Mouse (Mus musculus): ENCODE results near the gene Apoc2.

The Apoc2 gene

GRCm38 (mm10) chr7:19677872-19678271 is at the start of gene Apoc2:
Gene Apoc2, minus strand, starts transcription at chr7:19677941.
- DNase-seq = no peak

DNA sequence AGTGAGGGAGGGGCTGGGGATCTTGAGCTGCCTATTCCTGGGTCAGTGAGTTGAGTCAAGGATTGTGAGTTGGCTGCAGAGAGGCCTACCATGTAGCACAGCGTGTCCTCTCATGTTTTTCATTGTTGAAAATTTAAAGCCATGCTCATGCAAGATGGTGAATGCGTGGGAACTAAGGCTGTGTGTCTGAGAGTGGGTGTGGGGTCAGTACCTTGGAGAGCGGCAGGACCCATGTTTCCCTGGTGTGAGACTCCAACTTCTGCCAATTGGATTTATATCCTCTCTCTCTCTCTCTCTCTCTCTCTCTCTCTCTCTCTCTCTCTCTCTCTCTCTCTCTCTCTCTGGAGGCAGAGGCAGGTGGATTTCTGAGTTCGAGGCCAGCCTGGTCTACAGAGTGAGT is 48.8 kb upstream of the Apoc2 start:
- DNase-seq = no peak

DNA sequence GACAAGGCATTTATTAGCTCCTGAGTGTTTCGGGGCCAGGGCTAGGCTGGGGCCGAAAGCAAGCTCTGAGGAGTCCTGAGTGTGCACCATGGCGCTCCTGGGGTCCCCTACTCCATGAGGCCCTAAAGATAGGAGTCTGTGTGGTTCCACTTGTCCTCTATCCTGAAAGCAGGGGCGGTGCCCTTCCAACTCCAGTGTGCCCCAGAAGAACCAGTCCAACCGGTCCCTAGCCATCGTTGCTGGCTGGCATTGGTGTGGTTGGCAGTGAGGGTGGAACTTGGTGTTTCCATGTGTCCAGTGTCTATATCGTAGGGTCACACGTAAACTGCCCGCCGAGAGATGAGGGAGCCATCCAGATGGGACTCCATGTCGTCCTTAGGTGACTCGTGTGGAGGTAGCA is 46.4 kb upstream of the Apoc2 start:
- peak; percentile 60 to 74 for DNase-seq

GRCm38 (mm10) chr7:19722754-19723195 is 45.0 kb upstream of the Apoc2 start:
- peak; percentile 77 to 82 for DNase-seq

GRCm38 (mm10) chr7:19719200-19719599 is 41.5 kb upstream of the Apoc2 start:
- DNase-seq = no peak

DNA sequence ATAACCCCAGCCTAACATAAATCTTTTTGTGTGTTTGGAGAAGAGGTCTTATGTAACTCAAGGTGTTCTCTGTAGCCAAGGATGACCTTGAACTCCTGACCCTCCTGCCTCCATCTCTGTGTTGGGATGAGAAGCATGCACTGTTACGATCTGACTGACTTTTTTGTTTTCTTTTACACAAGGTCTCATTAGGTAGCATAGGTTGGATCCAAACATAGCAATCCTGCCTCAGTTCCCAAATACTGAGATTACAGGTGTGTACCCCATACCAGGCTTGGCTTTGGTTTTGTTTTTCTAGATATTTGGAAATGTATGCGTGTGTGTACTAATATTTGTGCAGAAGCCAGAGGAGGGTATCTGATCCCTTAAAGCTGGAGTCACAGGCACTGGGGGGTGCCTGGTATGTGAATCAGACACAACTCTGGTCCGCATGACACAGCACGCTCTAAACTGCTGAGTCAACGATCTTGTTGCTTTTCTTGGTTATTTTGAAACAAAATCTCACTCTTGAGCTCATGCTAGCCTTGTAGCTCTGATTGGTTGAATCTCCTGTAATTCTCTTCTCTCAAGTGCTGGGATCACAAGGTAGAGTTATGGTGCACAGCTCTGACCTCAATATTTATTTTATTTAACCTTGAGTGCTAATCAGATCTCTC is 40.7 kb upstream of the Apoc2 start:
- no peak for DNase-seq

GRCm38 (mm10) chr7:19717346-19717745 is 39.6 kb upstream of the Apoc2 start:
- DNase-seq = no peak

- no peak for DNase-seq
These were observed 39.1 kb upstream of the Apoc2 start for GRCm38 (mm10) chr7:19716822-19717221.

- no peak for DNase-seq
These were observed 38.4 kb upstream of the Apoc2 start for GRCm38 (mm10) chr7:19716055-19716682.

DNA sequence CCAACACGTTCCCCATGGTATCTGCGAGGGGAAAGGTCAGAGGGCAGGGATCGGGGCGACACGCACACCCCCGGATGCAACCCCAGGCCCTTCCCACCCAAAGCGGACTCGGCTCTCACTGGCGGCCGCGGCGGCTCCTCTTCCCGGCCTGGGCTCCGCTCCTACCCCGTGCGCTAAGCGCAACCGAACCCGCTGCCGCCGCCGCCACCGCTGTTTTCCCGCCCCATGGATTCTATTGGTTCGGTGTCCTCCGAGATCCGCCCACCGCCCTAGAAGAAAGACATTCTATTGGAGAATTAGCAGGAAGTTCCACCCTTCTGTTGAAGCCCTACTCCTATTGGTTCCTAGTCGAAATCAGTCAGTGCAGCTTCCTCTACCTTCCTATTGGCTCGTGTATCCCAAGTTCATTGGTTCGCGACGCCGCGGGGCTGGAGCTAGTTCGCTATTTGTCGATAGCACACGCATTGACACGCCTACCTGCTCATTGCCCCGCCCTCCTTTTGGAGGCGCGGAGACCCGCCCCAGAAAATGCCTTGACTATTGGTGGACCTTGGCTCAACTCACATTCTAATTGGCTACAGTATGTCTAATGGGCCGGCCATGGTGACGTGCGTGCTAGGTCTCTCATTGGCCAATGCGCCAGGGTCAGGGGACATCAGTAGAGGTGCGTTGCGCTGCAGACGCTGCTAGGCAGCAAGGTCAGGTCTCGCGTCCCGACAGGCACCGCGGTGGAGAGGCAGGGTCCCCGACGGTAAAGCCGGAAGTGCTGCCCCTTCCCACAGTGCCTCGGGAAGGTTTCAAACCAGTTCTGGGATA is 37.7 kb upstream of the Apoc2 start, which contains the start of gene Tomm40:
TSS of gene Tomm40 (minus strand) at position 200 of the 816 bp plus-strand sequence.
- DNase-seq = peak; percentile 99 to 100

DNA sequence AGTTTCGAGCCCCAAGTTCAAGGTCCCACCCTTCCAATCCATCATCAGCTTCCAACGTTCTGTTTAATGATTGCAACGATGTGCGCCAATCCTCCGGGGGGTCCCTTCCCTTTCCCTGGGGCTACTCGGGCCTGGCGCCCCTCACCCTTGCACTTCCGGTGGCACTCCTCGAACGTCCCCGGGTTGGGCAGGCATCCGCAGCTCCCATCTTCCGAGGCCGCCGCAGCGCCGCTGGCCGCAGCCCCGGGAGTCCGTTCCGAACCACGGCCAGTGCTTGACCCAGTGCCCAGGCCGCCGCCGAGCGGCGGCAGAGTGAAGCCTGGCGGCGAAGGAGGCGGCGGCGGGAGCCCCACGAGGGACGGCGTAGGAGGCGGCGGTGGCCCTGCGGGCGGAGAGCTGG is 37.1 kb upstream of the Apoc2 start:
- no peak for DNase-seq

DNA sequence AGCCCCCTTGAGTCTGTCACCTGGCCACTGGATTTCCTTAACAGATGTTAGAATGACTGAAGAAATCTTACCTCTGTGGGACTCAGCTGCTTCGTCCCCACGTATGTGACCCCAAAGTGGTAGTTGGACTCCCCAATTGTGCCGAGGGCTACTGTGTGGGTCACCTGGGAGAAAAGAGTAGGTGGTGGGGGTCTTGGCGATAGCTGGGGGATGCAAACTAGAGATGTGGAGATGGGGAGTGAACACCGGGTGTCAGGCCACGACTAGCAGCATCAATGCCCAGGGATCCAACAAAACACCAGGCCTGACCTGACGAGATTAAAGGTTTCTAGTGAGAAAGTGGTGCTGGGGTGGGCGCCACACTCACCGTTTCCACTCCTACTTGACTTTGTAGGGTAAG is 35.9 kb upstream of the Apoc2 start:
- no peak for DNase-seq

GRCm38 (mm10) chr7:19713196-19713595 is 35.5 kb upstream of the Apoc2 start:
- DNase-seq = peak in 1 of 2 experiments; percentile 38

DNA sequence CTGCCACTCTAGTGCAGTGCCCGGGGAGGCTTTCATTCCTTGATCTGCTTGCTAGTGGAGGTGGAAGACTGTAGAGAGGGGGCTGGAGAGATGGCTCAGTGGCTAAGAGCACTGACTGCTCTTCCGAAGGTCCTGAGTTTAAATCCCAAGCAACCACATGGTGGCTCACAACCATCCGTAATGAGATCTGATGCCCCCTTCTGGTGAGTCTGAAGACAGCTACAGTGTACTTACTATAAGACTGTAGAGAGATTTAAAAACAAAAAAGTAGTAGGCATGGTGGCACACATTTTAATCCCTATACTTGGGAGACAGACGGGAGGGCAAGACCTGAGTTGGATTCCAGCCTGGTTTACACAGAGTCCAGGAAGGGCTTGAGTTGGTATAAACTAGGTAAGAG is 34.7 kb upstream of the Apoc2 start:
- DNase-seq = no peak

- DNase-seq = no peak
These were observed 32.9 kb upstream of the Apoc2 start for GRCm38 (mm10) chr7:19710650-19711049.

GRCm38 (mm10) chr7:19705271-19705670 is 27.5 kb upstream of the Apoc2 start:
- DNase-seq = no peak

DNA sequence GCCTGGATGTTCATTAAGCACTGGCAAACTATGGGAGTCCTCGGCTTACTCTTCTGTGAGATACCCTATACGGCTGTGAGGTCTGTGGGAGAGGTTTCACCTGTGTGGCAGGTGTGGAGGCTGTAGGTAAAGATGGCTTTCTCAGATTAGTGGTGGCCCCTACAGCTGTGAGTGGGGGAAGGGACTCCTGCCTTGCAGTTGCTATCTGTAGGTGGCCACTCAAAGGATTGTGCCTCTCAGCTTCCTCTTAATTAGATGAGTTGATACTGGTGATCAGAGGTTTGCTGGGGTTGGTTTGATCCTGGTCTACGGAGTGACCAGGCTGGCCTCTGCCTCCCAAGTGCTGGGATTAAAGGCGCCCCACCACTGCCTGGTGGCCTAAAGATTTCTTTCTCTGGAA is 26.7 kb upstream of the Apoc2 start:
- DNase-seq = no peak

DNA sequence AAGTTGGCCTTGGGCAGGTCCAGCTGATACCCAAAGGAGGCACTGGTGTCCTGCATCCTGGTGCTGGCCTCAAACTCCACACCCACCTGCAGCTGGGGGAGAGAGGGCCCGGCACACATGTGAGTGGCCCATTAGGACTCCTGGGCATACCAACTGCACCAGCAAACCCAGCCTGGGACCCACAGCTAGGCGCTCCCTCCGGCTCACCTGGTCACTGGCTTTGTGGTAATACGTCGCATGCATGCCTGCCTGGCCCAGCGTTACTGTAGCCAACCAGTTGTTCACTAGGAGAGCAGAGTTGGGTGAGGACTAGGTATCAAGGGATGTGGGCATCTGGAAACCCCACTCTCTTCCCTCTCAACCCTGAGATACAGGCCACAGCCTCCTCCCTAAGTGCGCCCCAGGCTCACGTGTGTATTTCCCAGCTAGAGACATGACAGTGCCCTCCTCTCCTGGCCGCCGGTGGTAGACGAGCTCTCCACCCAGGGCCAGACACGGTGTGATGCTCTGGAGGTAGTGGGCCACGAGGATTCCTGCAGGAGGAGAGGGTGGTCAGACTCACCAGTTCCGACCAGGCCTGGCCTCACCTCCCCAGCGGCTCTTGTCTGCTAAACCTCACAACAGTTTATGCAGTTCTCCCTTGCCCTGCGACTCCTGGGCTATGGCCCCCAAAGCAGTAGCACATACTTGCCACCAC is 25.3 kb upstream of the Apoc2 start:
- DNase-seq = no peak

DNA sequence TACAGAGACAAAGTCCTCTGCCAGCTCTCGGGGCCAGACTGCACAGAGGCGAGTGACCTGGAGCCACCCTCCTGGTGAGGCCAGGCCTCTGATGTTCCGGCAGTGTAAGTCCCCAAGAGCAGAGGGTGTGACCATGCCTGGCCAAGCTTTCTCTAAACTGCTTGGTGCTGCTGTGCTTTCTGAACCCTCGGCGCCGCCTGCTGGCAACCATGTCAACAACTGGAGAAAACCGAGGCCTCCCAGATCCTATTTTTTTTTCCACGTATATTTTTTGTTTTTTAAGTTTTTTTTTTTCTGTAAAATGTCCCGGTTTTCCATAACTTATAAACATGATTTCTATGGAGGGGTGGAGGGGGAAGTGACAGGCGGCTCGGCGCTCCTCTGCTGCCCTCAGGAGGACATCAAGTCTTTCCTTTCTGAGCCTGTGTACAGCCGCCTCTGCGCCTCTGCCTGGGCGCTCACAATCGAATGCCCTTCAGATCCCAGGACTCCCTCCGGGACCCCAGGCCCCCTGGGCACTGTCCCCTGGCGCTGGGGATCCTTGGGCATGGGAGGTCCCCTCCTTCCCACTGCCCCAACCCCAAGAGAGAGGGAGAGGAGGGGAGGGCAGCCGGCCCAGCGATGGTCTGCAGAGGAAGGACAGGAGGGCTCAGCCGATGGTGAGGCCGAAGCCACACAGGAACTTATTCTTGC is 23.5 kb upstream of the Apoc2 start:
- peak; percentile 85 for DNase-seq

- DNase-seq = no peak
These were observed 22.7 kb upstream of the Apoc2 start for GRCm38 (mm10) chr7:19700299-19701068.

GRCm38 (mm10) chr7:19699827-19700148 is 22.0 kb upstream of the Apoc2 start:
- DNase-seq = no peak

Data from lung, postnatal 4 days (tissue).